Mouse (Mus musculus): ENCODE measurements around the gene Ypel5. TPM values are rescaled to one million over a fixed set of nuclear protein-coding genes. Genes with fewer than 3 reads are reported as not detected.

Ypel5 gene
- polyA plus RNA-seq, 1 experiment from 2014 or later = 63.1 TPM

DNA sequence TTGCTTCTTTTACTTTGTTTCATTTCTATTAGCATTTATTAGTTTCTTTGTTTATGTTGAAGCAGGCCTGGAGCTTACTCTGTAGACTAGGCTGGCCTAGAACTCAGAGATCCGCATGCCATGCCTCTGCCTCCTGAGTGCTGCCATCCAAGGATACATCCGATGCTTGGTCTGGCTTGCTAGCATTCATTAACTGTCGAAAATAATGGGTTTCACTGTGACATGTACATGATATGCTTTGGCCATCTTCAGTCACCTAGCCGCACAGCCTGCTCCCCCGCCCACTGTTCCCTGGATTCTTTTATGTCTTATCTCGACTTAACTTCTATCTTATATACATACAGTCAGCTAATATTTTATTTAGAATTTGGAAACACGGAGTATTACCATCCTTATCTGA is 60.8 kb downstream of the Ypel5 start:
- no peak for ATAC-seq (ENCODE audit: low FRiP score)
- H3K9ac ChIP-seq = no peak overlapping the region
- 88% methylated on average over 7 of the region's 7 CpGs for WGBS
- H3K9me3 ChIP-seq = no peaks in the 10 kb centered on the region
- H3K27ac ChIP-seq = no peak overlapping the region
- no peak overlapping the region for H3K4me2 ChIP-seq
- no peak overlapping the region for H3K4me3 ChIP-seq (replicated peaks)
- no peaks in the 10 kb centered on the region for H3K36me3 ChIP-seq (replicated peaks)
- peaks cover 2% of the 10 kb centered on the region; the same call in 1 of the 2 replicates for H3K27me3 ChIP-seq
- H3K4me1 ChIP-seq = no peaks in the 10 kb centered on the region

- no peaks in the 10 kb centered on the region for H3K9me3 ChIP-seq
- no peak overlapping the region for H3K4me3 ChIP-seq (replicated peaks)
- H3K27me3 ChIP-seq = no peaks in the 10 kb centered on the region
- no peak overlapping the region for H3K27ac ChIP-seq
- H3K9ac ChIP-seq = no peak overlapping the region
- H3K36me3 ChIP-seq (replicated peaks) = no peaks in the 10 kb centered on the region
- 89% methylated on average over 5 of the region's 5 CpGs for WGBS
- H3K4me2 ChIP-seq = no peak overlapping the region
- H3K4me1 ChIP-seq = no peaks in the 10 kb centered on the region
- no peak for ATAC-seq (ENCODE audit: low FRiP score)
Observed at GRCm38 (mm10) chr17:72897961-72898360, 61.7 kb downstream of the Ypel5 start.

GRCm38 (mm10) chr17:72898775-72899174 is 62.5 kb downstream of the Ypel5 start:
- WGBS = 70% methylated on average over 3 of the region's 3 CpGs
- Histone ChIP-seq H3K36me3 (replicated peaks) (no peaks in the 10 kb centered on the region), H3K9me3 (no peaks in the 10 kb centered on the region), H3K4me2 (no peak overlapping the region), H3K4me1 (no peaks in the 10 kb centered on the region), H3K27ac (no peak overlapping the region), H3K9ac (no peak overlapping the region), H3K4me3 (replicated peaks) (no peak overlapping the region), H3K27me3 (no peaks in the 10 kb centered on the region)
- no peak for ATAC-seq (ENCODE audit: low FRiP score)

Other genes with a start within 250 kb of the Ypel5 start
- 0.72 and 0.77 TPM in 2 replicates for gene Alk, start 231.8 kb upstream of the Ypel5 start, polyA plus RNA-seq (2016; fragmentation: Nextera tagmentation; extraction: Ambion mirVana)
- gene Lbh, start 81.9 kb downstream of the Ypel5 start, polyA plus RNA-seq (2016; fragmentation: Nextera tagmentation; extraction: Ambion mirVana) = 4.1 and 4.5 TPM in 2 replicates

Measured in forebrain, embryonic 12.5 days (tissue).